Mouse (Mus musculus): Measurements from ENCODE around the gene Spns1.
"Not testable (repeated sequence)": the region's sequence is repeated elsewhere in the genome, so short reads cannot be mapped to it uniquely, and the experiment has no call there.

The Spns1 gene

DNA sequence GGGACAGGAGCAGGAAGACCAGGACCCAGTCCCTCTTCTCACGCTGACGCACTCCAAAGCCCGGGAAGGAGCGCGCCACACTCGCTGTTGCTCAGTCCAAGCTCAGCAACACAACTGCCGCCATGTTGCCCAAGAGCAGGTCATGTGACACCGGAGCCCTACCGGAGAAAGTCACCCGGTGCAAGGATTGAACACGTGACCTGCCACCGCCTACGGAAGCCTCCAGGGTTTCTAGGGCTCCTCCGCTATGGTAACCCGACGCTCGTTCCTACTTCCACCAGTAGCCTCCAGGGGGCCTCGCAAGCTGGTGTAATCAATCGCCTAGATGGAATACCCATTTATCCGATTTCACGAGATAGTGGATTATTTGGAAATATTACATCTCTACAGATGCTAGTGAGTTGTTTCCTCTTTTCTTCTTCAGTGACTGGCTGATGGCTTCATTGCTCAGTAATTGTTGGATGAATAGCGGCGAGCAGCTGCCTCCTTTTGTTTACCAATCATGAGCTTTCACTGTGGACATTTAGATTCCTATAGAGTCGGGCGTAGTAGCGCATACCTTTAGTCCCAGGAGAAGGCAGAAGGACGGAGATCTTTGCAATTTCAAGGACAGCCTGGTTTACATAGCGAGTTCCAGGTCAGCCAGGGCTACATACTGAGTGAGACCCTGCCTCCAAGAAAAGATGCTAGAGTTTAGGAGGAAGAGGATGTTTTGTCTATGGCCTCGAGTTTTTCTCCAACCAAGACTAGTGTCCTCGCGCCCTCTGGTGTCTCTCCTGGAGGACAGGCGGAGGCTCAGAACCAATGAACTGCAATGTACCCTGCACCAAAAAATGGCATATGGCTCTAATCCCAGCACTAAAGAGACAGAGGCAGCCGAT, at the start of gene Spns1:
Spns1 (minus strand) TSS at position 173 of the 881 bp plus-strand sequence.
- peak; percentile 95 for DNase-seq

DNA sequence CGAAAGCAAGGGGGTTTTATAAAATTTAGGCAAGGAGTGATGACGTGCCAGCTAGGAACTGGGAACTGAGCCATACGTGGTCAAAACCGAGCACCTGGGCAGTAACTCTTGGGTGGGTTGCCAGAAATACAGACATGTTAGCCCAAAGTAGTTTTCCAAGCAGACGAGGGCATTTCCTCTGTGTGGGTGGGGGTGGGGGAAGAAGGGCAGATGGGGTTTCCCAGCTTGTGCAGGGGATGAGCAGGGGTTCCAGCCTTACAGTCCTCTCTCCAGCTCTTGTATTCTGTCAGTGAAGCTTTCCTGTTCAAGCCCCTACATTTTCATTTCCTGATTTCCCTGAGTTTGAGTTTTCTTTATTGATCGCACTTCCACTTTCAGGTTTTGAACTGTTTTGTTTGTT, 46.9 kb upstream of the Spns1 start:
- no peak for DNase-seq

DNA sequence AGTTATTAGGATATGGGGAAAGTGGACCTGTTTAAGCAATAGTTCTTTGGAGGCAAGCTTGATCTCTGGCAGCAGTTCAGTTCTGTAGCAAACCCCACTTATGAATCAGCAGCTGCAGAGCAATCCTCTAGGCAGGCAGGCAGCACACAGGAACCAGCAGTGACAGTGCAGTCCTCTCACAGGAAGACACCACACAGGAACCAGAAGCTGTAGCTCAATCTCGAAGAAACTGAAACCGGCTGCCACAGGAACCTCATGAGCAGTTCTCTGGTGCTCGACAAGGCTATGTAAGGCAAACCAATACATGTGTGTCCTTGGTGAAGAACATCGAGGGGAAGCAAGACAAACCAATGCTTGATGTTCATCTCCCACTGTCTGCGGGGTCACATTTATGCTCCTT, 44.5 kb upstream of the Spns1 start:
- no peak for DNase-seq

DNA sequence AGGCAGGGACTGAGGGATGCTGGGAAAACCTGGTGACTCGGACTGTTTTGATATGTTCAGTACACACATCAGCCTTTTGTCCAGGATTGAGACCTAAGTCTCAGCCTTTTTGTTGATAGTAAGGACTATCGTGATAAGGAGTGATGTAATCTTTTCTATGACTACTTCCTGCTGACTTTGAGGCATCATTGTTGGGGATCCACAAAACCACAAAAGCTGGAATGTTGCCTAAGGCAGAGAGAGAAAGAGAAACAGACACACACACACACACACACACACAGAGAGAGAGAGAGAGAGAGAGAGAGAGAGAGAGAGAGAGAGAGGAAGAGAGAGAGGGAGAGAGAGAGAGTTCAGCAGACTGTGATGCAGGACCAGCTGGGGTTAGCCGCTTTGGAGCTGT, 41.2 kb upstream of the Spns1 start:
- no peak for DNase-seq

DNA sequence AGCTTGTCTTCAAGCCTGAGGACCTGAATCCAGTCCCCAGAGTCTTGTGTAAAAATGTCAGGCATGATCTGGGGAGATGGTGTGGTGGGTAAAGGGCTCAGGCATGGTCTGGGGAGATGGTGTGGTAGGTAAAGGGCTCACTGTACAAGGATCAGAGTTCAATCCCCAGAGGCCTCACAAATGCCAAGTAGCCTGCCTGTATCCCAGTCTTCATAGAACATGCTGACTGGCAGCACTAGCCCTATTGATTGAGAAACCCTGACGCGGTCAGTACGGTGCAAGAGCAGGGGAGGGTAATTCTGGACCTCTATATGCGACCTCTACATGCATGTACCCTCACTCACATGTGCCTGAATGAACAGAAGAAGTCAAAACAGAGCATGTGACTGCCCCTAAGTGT, 40.4 kb upstream of the Spns1 start:
- DNase-seq, result no peak

DNA sequence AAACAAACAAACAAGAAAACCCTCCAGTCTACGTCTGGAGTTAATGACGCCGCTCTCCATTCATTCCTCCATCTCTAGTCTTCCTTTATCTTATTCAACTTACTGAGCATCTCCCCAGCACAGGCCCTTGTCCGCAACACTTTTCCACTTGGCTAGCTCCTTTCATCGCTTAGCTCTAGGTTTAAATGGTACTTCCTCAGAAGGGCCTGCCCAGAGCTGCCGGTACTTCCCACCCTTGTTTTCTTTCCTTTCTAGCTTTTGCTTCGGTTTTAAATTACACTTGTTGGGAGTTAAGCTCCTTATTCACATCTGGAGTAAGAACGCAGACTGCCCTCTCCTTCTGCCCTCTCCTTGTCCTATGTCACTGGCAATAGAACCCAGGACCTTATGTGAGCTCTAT, 39.8 kb upstream of the Spns1 start:
- DNase-seq, result no peak

DNA sequence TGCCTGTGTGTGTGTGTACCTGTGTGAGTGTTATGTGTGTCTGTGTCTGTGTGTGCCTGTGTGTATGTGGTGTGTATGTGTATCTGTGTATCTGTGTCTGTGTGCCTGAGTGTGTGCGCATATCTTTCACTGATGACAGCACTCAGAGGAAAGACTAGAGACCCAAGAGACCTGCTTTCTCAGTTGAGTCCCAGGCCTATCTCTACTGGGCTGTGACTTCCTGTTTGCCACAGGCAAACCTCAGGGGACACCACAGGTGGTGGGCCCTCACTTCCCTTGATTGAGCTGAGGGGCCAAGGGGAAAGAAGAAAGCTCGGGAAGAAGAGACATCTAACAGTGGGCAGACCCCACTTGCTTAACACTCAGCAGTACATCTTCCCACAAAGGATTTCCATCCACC, 39.4 kb upstream of the Spns1 start:
- DNase-seq, result peak; percentile 55

DNA sequence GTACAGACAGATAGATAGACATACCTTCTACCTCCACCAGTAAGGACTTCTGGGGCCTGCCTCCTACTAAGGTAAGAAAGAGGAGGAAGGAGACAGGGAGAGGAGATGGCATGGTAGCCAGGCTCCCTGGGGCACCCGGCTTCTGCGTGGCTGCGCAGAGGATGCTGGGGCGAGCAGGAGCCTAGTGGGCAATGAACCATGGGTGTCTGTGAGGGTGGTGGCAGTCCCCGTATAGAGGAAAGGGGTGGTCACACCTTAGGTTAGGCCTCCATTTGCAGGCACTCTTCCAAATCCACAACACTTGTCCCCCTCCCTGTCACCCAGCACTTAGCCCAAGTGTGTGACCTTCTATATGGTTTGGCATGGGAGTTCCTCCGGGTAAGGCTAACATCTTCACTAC, 37.5 kb upstream of the Spns1 start, which contains the start of gene Cd19:
Cd19 (minus strand) TSS at position 165 of the 400 bp plus-strand sequence.
- DNase-seq, result no peak

DNA sequence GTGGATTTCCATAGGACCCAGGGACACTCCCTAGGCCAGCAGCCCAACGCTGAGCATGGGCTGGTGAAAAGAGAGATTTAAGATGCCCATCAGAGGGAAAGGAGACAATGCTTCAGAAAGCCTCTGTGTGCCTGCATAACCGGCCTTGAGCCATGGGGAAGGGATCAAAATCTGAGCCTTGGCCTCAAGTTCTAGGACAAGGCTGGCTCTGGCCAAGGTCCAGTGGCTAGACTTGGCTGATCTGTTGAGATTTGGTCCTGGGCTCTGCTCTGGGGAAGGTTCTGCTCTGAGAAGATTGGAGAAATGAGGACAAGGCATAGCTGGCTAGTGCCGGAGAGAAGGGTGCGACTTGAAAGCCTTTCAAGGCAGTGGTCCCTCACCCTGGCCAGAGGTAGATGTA, 33.8 kb upstream of the Spns1 start:
- no peak for DNase-seq

DNA sequence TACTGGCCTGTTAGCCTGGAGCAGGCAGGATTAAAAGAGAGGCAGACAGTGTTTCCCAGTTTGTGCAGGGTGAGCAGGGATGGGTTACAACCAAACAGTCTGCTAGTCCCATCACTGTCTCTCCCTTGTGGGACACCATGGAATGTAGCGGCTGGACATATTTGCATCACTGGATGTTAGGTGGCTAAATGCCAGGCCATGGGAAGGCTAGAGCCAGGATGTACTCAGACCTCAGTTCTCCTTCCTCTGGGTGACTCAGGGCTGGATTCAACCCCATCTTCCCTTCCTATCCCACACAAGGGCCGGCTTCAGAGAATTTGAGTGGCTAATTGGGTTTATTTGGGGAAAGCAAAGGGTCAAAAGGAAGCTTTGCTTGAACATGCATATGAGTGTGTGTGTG, 31.4 kb upstream of the Spns1 start:
- no peak for DNase-seq

DNA sequence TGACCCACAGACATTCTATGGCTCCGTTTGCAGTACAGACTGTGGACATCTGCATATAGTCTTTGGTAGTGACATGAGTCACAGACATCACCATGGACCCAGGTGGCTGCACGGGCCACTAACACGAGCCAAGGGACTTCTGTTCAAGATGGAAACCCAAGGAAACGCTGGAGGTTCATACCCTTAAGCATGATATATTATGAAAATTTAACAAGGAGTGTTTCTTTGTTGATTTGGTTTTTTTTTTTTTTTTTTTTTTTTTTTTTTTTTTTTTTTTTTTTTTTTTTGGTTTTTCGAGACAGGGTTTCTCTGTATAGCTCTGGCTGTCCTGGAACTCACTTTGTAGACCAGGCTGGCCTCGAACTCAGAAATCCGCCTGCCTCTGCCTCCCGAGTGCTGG, 25.3 kb upstream of the Spns1 start:
- not testable (repeated sequence) for DNase-seq

DNA sequence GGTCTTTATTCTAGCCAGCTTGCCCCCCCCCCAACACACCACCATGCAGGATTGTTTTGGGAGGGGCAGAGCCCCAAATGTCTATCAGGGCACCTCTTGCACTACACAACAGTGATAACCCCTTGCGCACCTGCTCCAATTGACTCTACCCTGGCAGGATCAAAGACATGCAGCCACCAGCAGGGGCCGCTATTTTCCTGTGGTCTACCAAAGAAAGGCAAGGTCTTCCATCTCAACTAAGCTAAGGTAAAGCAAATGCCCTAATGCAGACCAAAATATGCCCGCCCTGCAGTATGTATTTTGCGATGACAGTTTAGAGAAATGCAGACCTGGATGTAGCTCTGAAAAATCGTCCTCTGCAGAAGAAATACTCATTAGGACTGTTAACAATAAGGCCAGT, 22.3 kb upstream of the Spns1 start:
- peak; percentile 92 for DNase-seq

DNA sequence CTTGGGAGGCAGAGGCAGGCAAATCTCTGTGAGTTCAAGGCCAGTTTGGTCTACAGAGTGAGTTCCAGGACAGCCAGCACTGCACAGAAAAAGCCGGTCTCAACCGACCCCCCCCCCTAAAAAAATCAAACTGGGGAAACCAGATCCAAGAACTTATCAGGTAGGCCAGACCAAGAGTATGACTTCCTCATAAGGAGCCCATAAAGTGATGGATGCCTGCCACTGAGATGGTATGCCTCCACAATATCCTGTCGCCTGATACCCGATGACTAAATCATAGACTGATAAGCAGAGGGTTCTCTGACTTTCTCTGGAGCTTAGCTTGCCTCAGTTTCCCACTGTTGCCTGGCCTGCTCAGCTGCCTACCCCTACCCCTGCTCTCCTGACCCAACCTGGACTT, 20.6 kb upstream of the Spns1 start:
- no peak for DNase-seq

DNA sequence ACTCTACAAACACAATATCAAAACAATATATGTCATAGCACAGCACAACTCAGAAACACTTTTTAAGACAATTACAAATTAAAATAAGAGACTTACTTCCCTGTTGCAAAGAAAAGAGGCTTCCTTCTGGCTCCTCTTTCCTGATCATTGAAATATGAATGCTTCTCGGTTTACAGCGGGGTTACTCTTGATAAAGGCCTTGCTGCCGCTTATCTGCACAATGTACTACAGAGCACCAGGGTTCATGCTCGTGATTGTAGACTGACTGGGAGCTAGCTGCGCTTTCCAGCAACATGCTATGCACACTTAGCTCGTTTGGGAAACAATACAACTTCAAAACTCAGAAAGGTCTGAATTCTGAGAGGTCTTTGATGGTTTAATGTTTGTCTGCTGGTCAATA, 20.0 kb upstream of the Spns1 start:
- DNase-seq, result no peak

DNA sequence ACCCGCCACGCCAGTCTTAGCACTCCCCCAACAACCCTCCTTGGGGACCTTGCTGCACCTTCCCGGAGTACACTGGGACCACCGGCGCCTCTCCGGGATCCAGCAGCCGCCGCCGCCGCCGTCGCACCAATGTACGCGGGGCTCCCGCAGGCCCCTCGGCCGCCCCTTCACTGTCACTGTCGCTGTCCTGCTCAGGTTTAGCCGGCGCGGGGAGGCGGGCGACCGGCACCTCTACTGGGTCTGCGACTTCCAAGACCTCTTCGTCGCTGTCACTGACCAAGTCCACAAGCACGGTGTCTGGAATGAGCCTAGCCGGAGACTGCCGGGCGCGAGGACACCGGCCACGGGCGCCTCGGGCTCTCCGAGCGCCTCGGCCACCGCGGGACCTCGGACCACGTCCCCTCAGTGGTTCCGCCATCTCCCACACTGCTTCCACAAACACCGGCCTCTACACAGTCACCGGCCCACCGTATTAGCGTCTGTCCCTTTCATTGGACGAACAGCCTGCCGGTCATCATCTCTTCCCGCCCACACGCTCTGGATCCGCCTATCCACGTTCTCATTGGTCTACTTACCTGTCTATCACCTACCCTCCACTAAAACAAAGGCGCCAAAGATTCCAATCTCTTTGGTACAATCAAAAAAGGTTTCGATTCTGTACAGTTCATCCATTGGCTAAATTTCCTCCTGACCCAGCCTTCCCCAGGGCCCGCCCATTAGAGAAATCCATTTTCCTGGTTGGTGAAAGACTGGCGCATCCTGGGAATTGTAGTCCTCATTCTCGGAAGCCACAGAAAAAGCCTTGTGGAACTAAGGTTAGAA, 19.3 kb upstream of the Spns1 start, which contains the start of gene Nfatc2ip:
Nfatc2ip (minus strand) TSS at position 440 of the 822 bp plus-strand sequence.
- peak; percentile 95 for DNase-seq

DNA sequence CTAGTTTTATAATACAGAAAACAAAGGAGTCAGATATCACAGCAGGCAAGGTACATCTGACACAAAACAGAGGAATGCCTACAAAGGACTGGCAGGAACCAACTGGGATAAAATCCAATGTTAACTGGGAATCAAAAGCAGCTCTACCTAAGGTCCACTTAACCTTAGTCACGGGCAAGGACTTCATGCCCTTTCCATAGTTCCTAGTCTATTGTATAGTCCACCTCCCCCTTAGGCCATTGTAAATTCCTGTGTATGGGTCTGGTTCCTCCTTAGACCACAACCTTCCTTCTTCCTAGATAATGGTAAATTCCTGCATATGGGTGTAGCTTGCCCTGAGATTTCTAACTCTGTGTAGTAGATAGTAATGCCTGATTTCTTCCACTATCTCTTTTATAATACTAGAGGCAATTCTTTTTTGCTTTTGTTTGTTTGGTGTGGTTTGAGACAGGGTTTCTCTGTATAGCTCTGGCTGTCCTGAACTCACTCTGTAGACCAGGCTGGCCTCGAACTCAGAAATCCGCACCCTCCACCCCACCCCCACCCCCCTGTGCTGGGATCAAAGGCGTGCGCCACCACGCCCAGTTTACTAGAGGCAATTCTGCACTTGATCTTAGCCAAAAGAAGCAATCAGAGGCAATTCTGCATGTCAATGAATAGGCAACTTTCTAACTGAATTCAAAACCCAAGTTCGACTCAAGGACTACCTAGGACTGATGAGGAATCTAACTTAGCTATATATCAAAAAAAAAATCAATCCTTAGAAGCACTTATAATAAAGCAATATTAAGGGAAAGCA, 15.0 kb upstream of the Spns1 start:
- DNase-seq, result not testable (repeated sequence)

DNA sequence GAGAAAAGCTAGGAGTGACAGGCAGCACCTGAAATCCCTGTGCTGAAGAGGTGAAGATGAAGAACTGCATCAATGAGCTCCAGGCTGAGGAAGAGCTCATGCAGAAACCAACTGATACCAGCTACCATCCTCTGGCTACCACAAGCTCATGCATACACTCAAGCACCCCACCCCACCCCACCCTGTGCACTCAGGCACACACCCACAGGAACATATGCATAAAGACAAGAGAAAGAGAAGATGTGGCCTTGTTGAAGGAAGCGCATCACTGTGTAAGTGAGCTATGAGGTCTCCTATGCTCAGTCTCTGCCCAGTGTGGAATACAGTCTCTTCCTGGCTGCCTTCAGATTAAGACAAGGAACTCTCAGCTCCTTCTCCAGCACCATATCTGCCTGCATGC, 10.9 kb upstream of the Spns1 start:
- DNase-seq, result no peak

DNA sequence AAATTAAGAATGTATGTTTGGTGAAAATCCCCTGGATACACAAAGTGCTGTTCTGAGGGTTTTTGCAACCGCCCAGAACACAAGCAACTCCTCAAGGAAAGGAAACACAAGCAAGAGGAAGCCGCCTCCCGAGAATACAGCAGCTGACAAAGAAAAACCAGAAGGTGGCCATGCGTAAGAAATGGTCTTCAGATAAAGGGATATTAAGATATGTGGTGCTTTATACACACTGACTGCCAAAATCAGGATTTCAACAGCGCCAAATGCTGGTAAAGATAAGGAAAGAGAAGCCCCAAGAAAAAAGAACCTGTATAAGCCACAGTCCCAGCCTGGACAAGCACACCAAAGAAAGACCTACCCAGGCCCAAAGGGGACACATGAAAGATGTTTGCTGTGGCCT, 6.3 kb upstream of the Spns1 start:
- no peak for DNase-seq

DNA sequence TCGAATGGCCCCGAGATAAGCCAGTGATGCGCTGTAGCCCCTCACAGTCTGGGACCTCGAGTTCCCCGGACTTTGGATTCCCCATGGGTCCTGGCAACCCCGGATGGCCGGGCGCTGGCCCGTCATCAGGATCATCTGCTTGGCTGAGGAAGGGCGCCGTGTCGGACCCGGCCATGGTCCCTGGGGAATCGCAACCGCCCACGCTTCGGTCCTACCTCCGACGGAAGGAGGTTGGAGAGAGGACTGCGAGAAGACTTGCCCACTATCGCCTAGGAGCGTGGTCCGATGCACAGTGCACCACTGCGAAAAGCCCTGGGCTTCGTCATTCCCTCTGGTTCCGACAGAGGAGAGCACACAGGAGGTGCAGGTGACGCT, 360 bp downstream of the Spns1 start:
- no peak for DNase-seq

DNA sequence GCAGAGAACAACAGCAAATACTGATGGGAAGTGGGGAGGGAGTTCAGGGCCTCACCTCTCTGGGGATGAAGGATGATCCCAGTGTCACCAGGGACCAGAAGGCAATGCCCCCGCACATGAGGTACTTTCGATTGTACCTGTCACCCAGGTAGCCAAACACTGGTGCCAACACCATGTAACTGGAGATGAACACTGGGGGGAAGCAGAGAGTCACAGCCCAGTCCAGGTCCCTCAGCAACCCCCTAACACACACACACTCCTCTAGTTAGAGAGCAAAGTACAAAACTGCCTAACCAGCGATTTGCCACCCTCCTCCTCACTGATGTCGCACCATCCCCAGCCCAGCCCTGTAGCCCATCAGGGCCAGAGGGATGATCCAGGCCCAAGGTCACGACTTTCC, 2.2 kb downstream of the Spns1 start:
- DNase-seq, result no peak

DNA sequence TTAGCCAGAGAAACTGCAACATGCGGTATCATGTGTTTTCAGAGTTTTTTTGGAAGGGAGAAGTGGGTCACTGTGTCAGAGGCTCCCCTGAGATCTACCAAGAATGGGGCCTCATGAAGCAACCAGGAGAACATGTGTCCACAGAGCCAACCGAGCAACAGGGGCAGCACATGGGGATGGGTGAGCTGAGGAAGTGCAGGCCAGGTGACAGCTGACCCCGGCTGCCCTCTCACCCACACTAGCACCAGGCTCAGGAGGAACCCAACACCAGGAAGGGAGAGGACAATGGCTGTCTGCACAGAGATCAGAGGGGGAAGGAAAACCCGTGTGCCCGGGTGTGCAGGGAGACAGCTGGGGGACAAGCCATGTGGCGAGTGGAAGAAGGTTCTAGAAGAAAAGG, 2.7 kb downstream of the Spns1 start:
- no peak for DNase-seq

DNA sequence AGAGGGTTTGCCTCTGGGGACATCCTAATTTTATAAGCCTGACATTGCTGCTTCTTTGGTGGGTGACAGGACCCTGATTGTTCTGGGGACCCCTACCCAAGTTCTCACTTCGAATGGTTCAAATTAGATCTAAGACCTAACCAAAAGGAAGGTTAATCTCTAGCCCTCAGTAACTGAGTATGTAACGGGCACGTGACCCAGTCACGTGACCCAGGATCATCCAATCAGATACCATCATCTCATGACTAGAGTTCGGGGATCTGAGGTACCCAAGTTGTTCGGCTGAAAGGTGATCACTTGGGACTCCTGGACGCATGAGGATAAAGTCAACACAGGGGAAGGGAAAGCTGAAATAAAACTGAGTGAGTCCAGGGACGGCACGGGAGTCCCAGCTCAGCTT, 4.2 kb downstream of the Spns1 start:
- DNase-seq, result no peak

DNA sequence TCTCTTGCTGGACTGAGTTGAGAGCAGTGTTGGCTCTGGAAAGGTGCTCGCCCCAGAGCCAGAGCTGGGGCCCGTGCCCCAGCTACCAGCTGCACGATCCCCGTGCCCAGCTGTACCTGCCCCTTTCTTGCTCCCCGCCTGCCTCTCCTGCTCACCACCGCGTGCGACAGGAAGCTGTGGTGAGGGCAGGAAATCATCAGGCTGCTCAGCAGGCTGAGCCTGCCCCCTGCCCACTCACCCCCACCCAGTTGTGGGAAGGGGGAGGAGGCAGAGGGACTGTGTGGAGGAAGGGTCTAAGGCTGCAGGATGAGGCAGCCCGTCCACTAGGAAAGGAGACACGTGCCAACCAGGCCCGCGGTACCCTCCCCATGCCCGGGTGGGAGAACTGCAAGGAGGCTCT, 7.9 kb downstream of the Spns1 start, which contains the start of gene Lat:
Lat (minus strand) TSS at position 178 of the 400 bp plus-strand sequence.
- peak; percentile 96 for DNase-seq
